Mouse (Mus musculus) midbrain, embryonic 14.5 days (tissue): ENCODE measurements around the gene Ap1ar. TPM values are rescaled to one million over a fixed set of nuclear protein-coding genes. Genes with fewer than 3 reads are reported as not detected.
A peak's percentile ranks its signal among the peaks of the same experiment; 100 is the strongest.

Experiments used
- ATAC-seq: fragments of 200-750 bp; cut with Nextera tagmentation; 2 replicates; pipeline ENCODE4 v1.8.0; 2017; ENCODE audit warnings: moderate number of reproducible peaks, moderate library complexity; ENCODE audit not compliant: low FRiP score, low TSS enrichment
- DNase-seq: peaks from one replicate; pipeline ENCODE4 v3.0.0-alpha.2; 2015
- H3K27ac ChIP-seq: fragments of 300-500 bp; sonication (generic); replicated peaks from 2 replicates; pipeline ENCODE4 v1.5.1; 2014; ENCODE audit warnings: mild to moderate bottlenecking, low read depth, low read length, moderate library complexity
- H3K27me3 ChIP-seq: fragments of 300-500 bp; sonication (generic); 2 replicates; pipeline ENCODE4 v1.6.1; 2014; ENCODE audit warnings: low read length, control low read depth, mixed read lengths; ENCODE audit not compliant: control insufficient read depth, insufficient read depth
- H3K36me3 ChIP-seq: fragments of 300-500 bp; sonication (generic); 2 replicates; pipeline ENCODE4 v1.6.1; 2014; ENCODE audit warnings: low read length, control low read depth; ENCODE audit not compliant: control insufficient read depth, insufficient read depth
- H3K4me1 ChIP-seq: fragments of 300-500 bp; sonication (generic); 2 replicates; pipeline ENCODE4 v1.6.1; 2014; ENCODE audit warnings: mild to moderate bottlenecking, antibody characterized with exemption, low read length, control low read depth; ENCODE audit not compliant: control insufficient read depth, insufficient read depth
- H3K4me2 ChIP-seq: fragments of 300-500 bp; sonication (generic); 2 replicates; pipeline ENCODE4 v1.6.1; 2014; ENCODE audit warnings: mild to moderate bottlenecking, low read length, moderate library complexity
- H3K4me3 ChIP-seq: fragments of 300-500 bp; sonication (generic); replicated peaks from 2 replicates; pipeline ENCODE4 v1.5.1; 2014; ENCODE audit warnings: low read depth, low read length
- H3K9ac ChIP-seq: fragments of 300-500 bp; sonication (generic); replicated peaks from 2 replicates; pipeline ENCODE4 v1.6.1; 2014; ENCODE audit warnings: mild to moderate bottlenecking, low read length, moderate library complexity
- H3K9me3 ChIP-seq: fragments of 300-500 bp; sonication (generic); 2 replicates; pipeline ENCODE4 v1.6.1; 2016; ENCODE audit warnings: low read length, control low read depth, mixed read lengths; ENCODE audit not compliant: control insufficient read depth
- WGBS: fragments of 180-500 bp; shearing (Covaris S2); extraction: QIAGEN DNeasy Blood & Tissue Kit; methylation state at CpG from one replicate; pipeline ENCODE4 v1.1.7; 2014; 5-methylcytosine and 5-hydroxymethylcytosine counted together
- polyA plus RNA-seq: library from polyadenylated mRNA; unstranded; fragments of >200 nt; fragmentation: Nextera tagmentation; extraction: Ambion mirVana; gene quantifications from 2 replicates; pipeline ENCODE4 v1.2.1, GENCODE M21; 2014

Ap1ar gene
- 83.4 and 89.2 TPM in 2 replicates for polyA plus RNA-seq

DNA sequence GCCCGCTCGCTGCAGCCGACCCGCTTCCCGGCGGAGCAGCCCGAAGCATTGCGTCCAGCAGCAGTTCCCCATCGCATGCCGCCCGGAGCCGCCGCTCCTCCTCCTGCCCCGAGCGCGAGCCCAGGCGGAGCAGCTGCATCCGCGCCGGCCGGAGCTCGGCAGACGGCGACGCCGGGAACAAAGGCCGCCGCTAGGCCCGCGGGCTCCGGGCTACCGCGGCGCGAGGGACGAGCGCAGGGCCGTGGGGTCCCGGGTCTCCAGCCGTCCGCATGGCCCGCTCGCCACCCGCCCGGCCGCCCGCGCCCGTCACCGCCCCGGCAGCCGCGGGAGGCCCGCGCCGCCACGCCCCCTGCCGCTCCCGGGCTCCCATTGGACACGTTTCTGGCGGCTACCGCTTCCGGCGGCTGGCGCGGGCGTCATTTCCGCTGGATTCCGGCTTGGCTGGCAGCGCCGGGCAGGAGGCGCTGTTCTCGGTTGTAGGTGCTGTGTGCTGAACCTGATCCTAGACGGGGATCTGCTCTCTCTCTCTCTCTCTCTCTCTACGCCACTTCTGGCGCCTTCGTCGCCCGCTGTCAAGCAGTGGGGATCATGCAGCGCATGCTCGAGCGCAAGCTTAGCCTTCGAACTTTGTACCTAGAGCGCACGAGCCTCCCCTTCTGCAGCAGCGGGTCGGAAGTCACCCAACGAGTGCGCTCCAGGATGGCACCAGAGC, at the start of gene Ap1ar:
Gene Ap1ar (minus strand): TSS at position 370 of the 712 bp plus-strand sequence.
- H3K9ac ChIP-seq, result peak within 1 kb of the TSS; percentile 92
- no peaks in the 10 kb centered on the region for H3K27me3 ChIP-seq
- DNase-seq, result peak; percentile 98
- H3K27ac ChIP-seq, result peak within 1 kb of the TSS; percentile 88
- peaks cover 20% of the 10 kb centered on the region for H3K4me1 ChIP-seq
- ATAC-seq, result peak; percentile 96
- under 1% methylated on average over 89 of the region's 89 CpGs for WGBS
- no peaks in the 10 kb centered on the region for H3K9me3 ChIP-seq
- H3K4me3 ChIP-seq, result peak within 1 kb of the TSS; percentile 82
- H3K4me2 ChIP-seq, result peak within 1 kb of the TSS; percentile 63
- no peaks in the 10 kb centered on the region for H3K36me3 ChIP-seq

DNA sequence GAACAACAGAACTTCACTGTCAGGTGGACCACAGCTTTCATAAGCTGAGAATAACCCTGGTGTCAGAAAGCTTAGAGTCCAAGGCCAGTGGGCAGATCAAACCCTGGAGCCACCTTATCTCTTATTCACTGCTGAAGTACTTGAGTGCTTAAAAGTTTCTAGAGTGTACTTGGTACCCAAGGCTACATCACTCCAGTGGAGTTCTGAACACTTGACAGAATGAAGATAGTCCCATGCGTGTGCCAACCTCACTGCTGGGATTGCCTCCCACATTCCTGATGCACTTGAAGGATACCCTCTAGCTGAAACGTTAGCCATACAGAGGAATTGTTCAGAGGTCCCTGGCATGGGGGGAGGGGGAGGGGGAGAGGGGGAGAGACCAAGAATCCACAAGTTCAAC, 44.4 kb upstream of the Ap1ar start:
- Histone ChIP-seq H3K27me3 (no peaks in the 10 kb centered on the region), H3K27ac (no peak overlapping the region), H3K9ac (no peak overlapping the region), H3K4me2 (no peak overlapping the region), H3K36me3 (no peaks in the 10 kb centered on the region), H3K4me3 (no peak overlapping the region), H3K9me3 (no peaks in the 10 kb centered on the region), H3K4me1 (no peaks in the 10 kb centered on the region)
- WGBS, result 75% methylated on average over 2 of the region's 2 CpGs
- DNase-seq, result no peak
- ATAC-seq, result no peak

GRCm38 (mm10) chr3:127879968-127880367, 42.6 kb upstream of the Ap1ar start:
- Histone ChIP-seq H3K36me3 (no peaks in the 10 kb centered on the region), H3K4me1 (no peaks in the 10 kb centered on the region), H3K9me3 (no peaks in the 10 kb centered on the region), H3K9ac (no peak overlapping the region), H3K4me2 (no peak overlapping the region), H3K4me3 (no peak overlapping the region), H3K27me3 (no peaks in the 10 kb centered on the region), H3K27ac (no peak overlapping the region)
- no peak for ATAC-seq
- no peak for DNase-seq
- 89% methylated on average over 3 of the region's 3 CpGs for WGBS

DNA sequence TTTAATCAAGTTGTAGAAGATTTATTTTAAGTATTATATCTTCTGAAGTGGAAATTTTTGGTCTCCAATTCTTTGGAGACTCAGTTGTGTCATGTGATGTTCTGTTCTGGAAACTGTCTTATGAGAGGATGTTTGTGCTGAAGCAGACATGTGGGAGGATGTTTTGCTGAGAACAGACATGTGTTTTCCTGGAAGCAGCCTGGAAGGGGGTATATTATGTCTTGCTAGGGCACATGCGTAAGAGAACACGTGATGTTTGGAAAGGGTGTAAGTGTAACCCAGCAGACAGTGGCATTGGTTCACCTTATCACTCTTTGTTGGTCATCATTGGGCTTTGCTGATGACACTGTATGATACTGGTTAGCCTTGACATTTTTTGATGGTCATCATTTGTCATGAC, 38.2 kb upstream of the Ap1ar start:
- 92% methylated on average over 2 of the region's 2 CpGs for WGBS
- H3K4me3 ChIP-seq, result no peak overlapping the region
- DNase-seq, result no peak

DNA sequence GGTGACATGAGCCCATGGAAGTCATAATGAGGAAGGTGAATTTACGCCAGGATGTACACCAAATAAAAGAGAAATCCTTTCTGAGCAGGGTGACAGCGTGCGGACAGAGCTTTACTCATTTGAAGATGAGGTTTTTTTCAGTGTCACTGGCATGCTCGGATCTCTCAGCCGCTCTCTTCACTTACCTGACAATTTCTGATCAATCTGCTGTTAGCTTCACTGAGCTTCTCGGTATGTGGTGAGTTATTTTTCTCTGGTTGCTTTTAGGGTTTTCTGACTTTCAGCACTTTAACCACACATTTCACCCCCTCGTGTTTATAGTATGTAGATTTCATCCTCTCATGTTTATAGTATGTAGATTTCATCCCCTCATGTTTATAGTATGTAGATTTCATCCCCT, 37.7 kb upstream of the Ap1ar start:
- WGBS, result 90% methylated on average over 7 of the region's 7 CpGs
- Histone ChIP-seq H3K4me2 (no peak overlapping the region), H3K4me3 (no peak overlapping the region), H3K9ac (no peak overlapping the region), H3K4me1 (no peaks in the 10 kb centered on the region), H3K9me3 (no peaks in the 10 kb centered on the region), H3K27ac (no peak overlapping the region), H3K27me3 (no peaks in the 10 kb centered on the region), H3K36me3 (no peaks in the 10 kb centered on the region)
- no peak for ATAC-seq
- no peak for DNase-seq

More for the DNA sequence above, 38.2 kb upstream of the Ap1ar start:
- Histone ChIP-seq H3K36me3 (no peaks in the 10 kb centered on the region), H3K4me2 (no peak overlapping the region), H3K27ac (no peak overlapping the region), H3K4me1 (no peaks in the 10 kb centered on the region), H3K27me3 (no peaks in the 10 kb centered on the region), H3K9me3 (no peaks in the 10 kb centered on the region), H3K9ac (no peak overlapping the region)
- no peak for ATAC-seq

GRCm38 (mm10) chr3:127874254-127874883, 37.0 kb upstream of the Ap1ar start:
- DNase-seq (no peak), ATAC-seq (no peak)
- 63% methylated on average over 4 of the region's 4 CpGs for WGBS

DNA sequence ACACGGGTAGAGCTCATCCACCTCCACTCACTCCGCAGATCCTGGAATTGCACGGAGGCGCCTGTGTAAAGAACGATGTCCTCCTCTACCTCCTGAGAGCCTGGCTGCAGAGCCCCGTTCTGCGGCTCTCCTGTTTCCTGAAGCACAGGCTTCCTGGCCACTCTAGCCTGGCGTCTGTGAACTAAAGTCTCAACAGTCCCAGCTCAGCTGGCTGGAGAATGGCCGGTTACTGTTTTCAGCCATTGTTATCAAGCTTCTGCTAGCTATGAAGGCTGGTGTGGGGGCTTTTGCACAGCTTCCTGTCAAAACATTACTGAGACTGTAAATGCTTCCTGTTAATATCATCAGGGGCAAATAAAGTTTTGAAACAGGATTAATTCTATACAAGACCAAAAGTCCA, 34.3 kb upstream of the Ap1ar start:
- no peak overlapping the region for H3K9ac ChIP-seq
- no peaks in the 10 kb centered on the region; the same call in 1 of the 2 replicates for H3K4me1 ChIP-seq
- no peaks in the 10 kb centered on the region for H3K27me3 ChIP-seq
- WGBS, result 88% methylated on average over 9 of the region's 9 CpGs
- ATAC-seq (no peak), DNase-seq (no peak)
- no peaks in the 10 kb centered on the region for H3K9me3 ChIP-seq
- no peak overlapping the region for H3K4me2 ChIP-seq
- H3K4me3 ChIP-seq, result no peak overlapping the region
- no peak overlapping the region for H3K27ac ChIP-seq
- H3K36me3 ChIP-seq, result no peaks in the 10 kb centered on the region

More at GRCm38 (mm10) chr3:127874254-127874883, 37.0 kb upstream of the Ap1ar start:
- Histone ChIP-seq H3K36me3 (no peaks in the 10 kb centered on the region), H3K27me3 (no peaks in the 10 kb centered on the region), H3K4me1 (no peaks in the 10 kb centered on the region), H3K4me3 (no peak overlapping the region), H3K4me2 (no peak overlapping the region), H3K27ac (no peak overlapping the region), H3K9ac (no peak overlapping the region), H3K9me3 (no peaks in the 10 kb centered on the region)

DNA sequence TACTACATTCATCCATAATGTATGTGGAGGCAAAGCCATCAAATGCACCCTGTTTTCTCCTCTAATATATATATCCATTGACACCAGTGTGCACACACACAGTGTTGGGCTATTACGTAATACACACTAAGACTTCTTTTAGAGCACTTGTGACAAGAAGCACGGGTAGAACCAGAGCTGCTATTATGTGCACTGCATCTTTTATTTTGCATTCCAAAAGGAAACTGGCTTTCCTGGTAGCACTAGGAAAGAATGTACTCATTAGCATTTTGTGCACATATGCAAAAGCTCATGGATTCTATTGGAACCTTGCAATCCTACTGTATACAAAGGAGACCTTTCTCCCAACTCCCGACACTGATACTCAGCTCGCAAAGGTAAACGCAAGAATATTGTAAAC, 31.6 kb upstream of the Ap1ar start:
- no peak overlapping the region for H3K4me2 ChIP-seq
- ATAC-seq (no peak; the same call in 1 of the 2 replicates), DNase-seq (peak; percentile 54)
- H3K4me3 ChIP-seq, result no peak overlapping the region
- H3K27me3 ChIP-seq, result no peaks in the 10 kb centered on the region
- H3K9me3 ChIP-seq, result no peaks in the 10 kb centered on the region
- no peaks in the 10 kb centered on the region for H3K36me3 ChIP-seq
- no peak overlapping the region for H3K9ac ChIP-seq
- H3K4me1 ChIP-seq, result no peaks in the 10 kb centered on the region; the same call in 1 of the 2 replicates
- H3K27ac ChIP-seq, result no peak overlapping the region
- WGBS, result 40% methylated on average over 5 of the region's 5 CpGs
